Mouse (Mus musculus): ENCODE data around the gene Rasl10a. TPM values are rescaled to one million over a fixed set of nuclear protein-coding genes. Genes with fewer than 3 reads are reported as not detected.
"Not testable (repeated sequence)": the region's sequence is repeated elsewhere in the genome, so short reads cannot be mapped to it uniquely, and the experiment has no call there.

Gene Rasl10a
- polyA plus RNA-seq, 1 experiment from 2014 or later, result 1.1 TPM

DNA sequence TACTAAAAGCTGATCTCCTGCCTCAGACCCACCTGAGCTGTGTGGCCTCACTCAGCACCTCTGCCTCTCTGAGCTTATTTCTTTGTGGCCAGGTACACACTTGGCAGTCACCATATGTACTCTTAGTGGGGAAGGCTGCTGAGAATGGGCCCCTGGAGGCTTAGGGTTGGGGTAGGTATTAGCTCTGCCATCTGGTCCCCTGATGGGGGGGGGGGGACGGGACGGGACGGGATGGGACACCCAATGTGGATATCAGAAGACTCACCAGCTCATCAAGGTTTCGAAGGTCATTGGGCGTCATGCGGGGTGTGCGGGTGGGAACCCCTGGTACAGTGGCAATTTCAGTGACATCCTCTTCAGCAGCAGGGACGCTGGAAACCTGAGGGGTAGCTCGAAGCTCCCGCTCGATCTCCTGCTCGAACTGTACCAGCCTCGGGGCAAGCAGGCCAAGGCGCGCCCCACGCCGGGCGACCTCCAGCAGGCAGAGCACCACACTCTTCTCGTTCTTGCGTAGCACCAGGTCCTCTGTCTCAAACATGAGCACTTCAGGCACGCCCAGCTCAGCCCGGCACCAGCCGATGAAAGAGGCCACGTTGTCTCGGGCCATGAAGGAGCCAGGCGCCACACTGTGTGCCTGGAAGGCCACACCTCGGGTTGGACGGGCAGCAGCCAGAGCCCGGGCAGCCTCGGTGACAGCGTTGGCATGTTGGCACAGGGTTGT, 5.8 kb downstream of the Rasl10a start:
- Histone ChIP-seq H3K4me3 (ENCODE audit: low read depth, low read length) (peak overlapping the region; percentile 67), H3K27me3 (ENCODE audit: control insufficient read depth, insufficient read depth, low read length) (peaks cover 56% of the 10 kb centered on the region), H3K36me3 (ENCODE audit: control insufficient read depth, insufficient read depth, low read length) (peaks cover 7% of the 10 kb centered on the region; the same call in 1 of the 2 replicates), H3K4me2 (peak overlapping the region; percentile 82), H3K9me3 (replicated peaks; ENCODE audit: control insufficient read depth, low read length) (no peaks in the 10 kb centered on the region), H3K27ac (ENCODE audit: low read depth, low read length) (no peak overlapping the region), H3K4me1 (ENCODE audit: control insufficient read depth, insufficient read depth, low read length) (peaks cover 32% of the 10 kb centered on the region), H3K9ac (ENCODE audit: low read depth, low read length) (0 out of 2 replicates have a peak overlapping the region, but pooled peaks have one; percentile 79)
- no peak for ATAC-seq (replicated peaks; ENCODE audit: insufficient number of reproducible peaks, low FRiP score, low TSS enrichment)
- WGBS (ENCODE audit: insufficient replicate concordance), result 55% methylated on average over 31 of the region's 31 CpGs

DNA sequence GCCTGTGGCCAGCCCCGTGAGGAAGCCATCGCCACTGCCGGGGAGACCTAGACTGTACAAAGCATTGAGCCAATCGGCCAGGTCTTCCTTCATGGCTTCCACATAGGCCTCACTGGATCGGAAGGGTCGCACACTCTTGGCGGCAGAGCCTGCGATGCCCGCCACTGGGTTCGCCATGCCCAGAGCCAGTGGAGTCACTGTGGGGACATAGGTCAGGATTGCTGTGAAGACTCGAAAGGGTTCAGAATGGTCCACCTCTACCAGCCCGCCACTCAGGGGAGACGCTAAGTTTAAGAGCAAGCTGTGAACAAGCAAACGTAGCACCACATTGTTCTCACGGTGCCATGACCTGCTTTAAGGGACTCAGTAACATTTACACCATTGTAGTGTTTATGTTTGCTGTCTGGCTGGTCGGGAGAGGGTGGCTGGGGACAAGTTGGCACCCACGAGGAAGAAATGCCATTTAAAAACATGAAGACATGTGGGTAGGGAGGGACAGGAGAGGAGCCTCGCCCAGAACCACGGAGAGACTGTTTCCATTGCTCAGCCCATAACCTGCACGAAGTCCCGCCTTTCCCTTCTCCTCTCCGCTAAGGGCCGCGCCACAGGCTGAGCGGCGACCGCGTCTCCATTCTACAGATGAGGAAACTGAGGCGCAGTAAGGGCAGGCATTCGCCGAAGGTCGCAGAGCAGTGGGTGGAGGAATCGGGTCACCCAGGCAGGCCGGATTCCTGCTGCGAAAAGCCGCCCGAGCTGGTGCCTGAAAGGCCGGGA, 6.5 kb downstream of the Rasl10a start:
- Histone ChIP-seq H3K4me2 (peak overlapping the region; percentile 82), H3K9me3 (replicated peaks; ENCODE audit: control insufficient read depth, low read length) (no peaks in the 10 kb centered on the region), H3K9ac (ENCODE audit: low read depth, low read length) (peak overlapping the region; percentile 79), H3K4me1 (ENCODE audit: control insufficient read depth, insufficient read depth, low read length) (peaks cover 25% of the 10 kb centered on the region), H3K4me3 (ENCODE audit: low read depth, low read length) (peak overlapping the region; percentile 67), H3K36me3 (ENCODE audit: control insufficient read depth, insufficient read depth, low read length) (peaks cover 11% of the 10 kb centered on the region), H3K27ac (ENCODE audit: low read depth, low read length) (no peak overlapping the region), H3K27me3 (ENCODE audit: control insufficient read depth, insufficient read depth, low read length) (peaks cover 49% of the 10 kb centered on the region)
- 11% methylated on average over 38 of the region's 38 CpGs for WGBS (ENCODE audit: insufficient replicate concordance)
- no peak for ATAC-seq (replicated peaks; ENCODE audit: insufficient number of reproducible peaks, low FRiP score, low TSS enrichment)

DNA sequence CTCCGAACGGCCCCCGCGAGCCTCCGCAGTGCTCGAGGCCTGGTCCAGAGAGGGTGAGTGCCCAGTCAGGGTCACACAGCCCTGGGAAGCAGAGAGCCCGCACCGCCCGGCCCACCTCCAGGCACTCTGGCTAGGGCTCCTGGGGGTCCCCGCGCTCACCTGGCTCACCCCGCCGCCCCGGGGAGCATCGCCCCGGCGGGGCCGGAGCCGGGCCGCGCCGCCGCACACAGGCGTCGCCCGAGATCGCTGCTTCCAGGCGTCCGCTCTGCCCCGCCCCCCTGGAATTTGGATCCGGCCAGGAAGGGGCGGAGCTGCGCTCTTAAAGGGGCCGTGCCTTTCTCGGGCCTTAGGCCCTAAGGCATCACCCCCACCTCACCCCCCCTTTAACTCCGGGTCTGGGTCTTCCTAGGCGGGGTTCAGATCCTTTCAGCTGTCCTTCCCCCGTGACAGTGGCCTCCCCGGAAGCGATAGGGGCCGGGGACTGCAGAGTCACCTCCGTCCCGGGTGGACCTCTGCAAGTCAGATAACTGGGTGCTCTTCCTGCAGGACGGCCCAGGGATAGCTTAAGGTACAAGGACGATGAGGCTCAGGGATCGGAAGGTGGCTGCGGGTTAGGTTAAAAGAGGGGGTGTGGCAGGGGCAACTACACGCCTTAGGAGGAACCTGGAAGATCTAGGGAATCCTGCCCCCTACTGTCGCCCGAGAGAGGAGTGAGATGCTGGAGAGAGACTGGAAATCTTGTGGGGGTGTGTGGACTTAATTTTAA, 7.3 kb downstream of the Rasl10a start, which contains the start of gene Gas2l1:
Gene Gas2l1, minus strand, starts transcription at position 272 of the 766 bp plus-strand sequence.
- peak within 1 kb of the TSS; percentile 79 for H3K9ac ChIP-seq (ENCODE audit: low read depth, low read length)
- H3K27me3 ChIP-seq (ENCODE audit: control insufficient read depth, insufficient read depth, low read length), result peaks cover 41% of the 10 kb centered on the region
- H3K4me3 ChIP-seq (ENCODE audit: low read depth, low read length), result peak within 1 kb of the TSS; percentile 67
- H3K27ac ChIP-seq (ENCODE audit: low read depth, low read length), result peak within 1 kb of the TSS; percentile 30; the same call in 1 of the 2 replicates
- WGBS (ENCODE audit: insufficient replicate concordance), result under 1% methylated on average over 42 of the region's 50 CpGs
- peak; percentile 80 for ATAC-seq (replicated peaks; ENCODE audit: insufficient number of reproducible peaks, low FRiP score, low TSS enrichment)
- H3K4me1 ChIP-seq (ENCODE audit: control insufficient read depth, insufficient read depth, low read length), result peaks cover 25% of the 10 kb centered on the region
- no peaks in the 10 kb centered on the region for H3K9me3 ChIP-seq (replicated peaks; ENCODE audit: control insufficient read depth, low read length)
- peak within 1 kb of the TSS; percentile 82 for H3K4me2 ChIP-seq
- peaks cover 14% of the 10 kb centered on the region for H3K36me3 ChIP-seq (ENCODE audit: control insufficient read depth, insufficient read depth, low read length)

DNA sequence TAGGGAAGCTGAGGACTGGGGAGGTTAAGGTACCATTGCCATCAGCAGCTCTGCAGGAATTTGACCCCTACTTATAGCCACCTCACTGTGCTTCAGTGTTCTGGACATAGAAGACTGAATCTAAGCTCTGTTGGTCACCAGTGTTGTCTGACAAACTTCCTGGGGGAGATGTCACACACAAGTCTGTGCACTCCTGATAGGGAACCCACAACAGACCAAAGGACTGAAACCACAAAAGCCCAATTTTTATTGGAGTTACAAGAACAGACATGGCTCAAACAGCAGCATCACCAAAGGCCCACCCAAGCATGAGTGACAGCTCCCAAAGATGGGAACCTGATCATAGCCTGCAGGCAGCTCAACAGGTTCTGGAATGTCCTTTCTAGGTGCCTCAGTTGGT, 9.1 kb downstream of the Rasl10a start:
- H3K4me2 ChIP-seq, result no peak overlapping the region
- no peak for ATAC-seq (replicated peaks; ENCODE audit: insufficient number of reproducible peaks, low FRiP score, low TSS enrichment)
- no peak overlapping the region for H3K4me3 ChIP-seq (ENCODE audit: low read depth, low read length)
- H3K36me3 ChIP-seq (ENCODE audit: control insufficient read depth, insufficient read depth, low read length), result peaks cover 28% of the 10 kb centered on the region
- H3K9me3 ChIP-seq (replicated peaks; ENCODE audit: control insufficient read depth, low read length), result no peaks in the 10 kb centered on the region
- no peak overlapping the region for H3K9ac ChIP-seq (ENCODE audit: low read depth, low read length)
- peaks cover 14% of the 10 kb centered on the region for H3K4me1 ChIP-seq (ENCODE audit: control insufficient read depth, insufficient read depth, low read length)
- peaks cover 23% of the 10 kb centered on the region for H3K27me3 ChIP-seq (ENCODE audit: control insufficient read depth, insufficient read depth, low read length)
- H3K27ac ChIP-seq (ENCODE audit: low read depth, low read length), result no peak overlapping the region

DNA sequence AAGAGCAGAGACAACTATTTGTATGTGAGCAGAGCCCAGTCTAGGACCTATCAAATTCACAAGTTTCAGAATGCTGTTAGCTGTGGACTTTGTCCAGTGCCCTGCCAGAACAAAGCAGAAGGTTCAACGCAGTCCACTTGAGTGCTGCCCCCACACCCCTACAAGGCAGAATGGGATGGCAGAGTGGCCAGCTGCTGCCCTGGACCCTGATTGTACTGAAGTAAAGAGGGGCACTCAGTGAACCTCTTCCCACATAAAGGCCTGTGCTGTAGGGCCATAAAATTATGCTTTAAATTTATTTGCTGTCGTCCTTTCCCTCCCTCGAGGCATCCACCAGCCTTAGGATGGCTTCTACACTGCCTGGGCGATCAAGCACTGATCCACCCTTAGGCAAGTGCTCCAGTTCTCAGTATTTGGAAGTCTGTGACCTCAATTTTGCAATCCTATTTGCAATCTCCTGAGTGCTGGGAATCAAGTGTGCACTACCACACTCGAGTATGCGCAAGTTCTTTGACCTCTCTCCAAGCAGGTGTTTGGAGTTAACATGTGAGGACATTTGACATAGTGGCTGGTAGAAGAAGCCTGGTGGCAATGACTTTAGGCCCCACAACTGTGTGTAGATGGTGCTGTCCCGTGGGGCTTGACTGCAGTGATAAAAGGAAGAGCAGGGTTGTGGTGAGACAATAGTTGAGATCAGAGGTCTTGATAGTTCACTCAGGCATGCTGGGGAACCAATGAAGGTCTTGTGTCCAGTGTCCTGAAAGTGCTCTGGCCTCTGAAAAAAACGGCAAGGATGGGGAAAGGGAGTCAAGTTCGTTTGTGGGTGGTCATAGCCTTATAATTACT, 10.4 kb downstream of the Rasl10a start:
- Histone ChIP-seq H3K27me3 (ENCODE audit: control insufficient read depth, insufficient read depth, low read length) (peaks cover 10% of the 10 kb centered on the region), H3K4me1 (ENCODE audit: control insufficient read depth, insufficient read depth, low read length) (peaks cover 10% of the 10 kb centered on the region), H3K9me3 (replicated peaks; ENCODE audit: control insufficient read depth, low read length) (no peaks in the 10 kb centered on the region), H3K27ac (ENCODE audit: low read depth, low read length) (no peak overlapping the region), H3K36me3 (ENCODE audit: control insufficient read depth, insufficient read depth, low read length) (peaks cover 39% of the 10 kb centered on the region), H3K4me3 (ENCODE audit: low read depth, low read length) (no peak overlapping the region), H3K9ac (ENCODE audit: low read depth, low read length) (no peak overlapping the region), H3K4me2 (no peak overlapping the region)
- 85% methylated on average over 9 of the region's 9 CpGs for WGBS (ENCODE audit: insufficient replicate concordance)
- no peak for ATAC-seq (replicated peaks; ENCODE audit: insufficient number of reproducible peaks, low FRiP score, low TSS enrichment)

DNA sequence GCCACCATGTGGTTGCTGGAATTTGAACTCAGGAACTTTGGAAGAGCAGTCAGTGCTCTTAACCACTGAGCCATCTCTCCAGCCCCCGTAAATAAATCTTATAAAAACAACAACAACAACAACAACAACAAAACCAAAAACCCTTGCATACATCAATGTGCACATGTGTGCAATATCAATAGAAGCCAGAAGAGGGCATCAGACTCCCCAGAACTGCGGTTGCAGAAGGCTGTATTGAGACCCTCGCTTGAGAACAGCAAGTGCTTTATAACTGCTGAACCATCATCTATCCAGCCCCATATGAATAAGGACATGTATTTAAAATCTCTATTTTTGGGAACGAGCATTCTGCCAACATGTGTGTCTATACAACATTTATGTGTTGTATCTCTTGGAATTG, 17.0 kb downstream of the Rasl10a start:
- Histone ChIP-seq H3K27ac (ENCODE audit: low read depth, low read length) (no peak overlapping the region), H3K27me3 (ENCODE audit: control insufficient read depth, insufficient read depth, low read length) (no peaks in the 10 kb centered on the region), H3K4me3 (ENCODE audit: low read depth, low read length) (no peak overlapping the region), H3K9ac (ENCODE audit: low read depth, low read length) (no peak overlapping the region), H3K9me3 (replicated peaks; ENCODE audit: control insufficient read depth, low read length) (no peaks in the 10 kb centered on the region), H3K4me2 (no peak overlapping the region), H3K36me3 (ENCODE audit: control insufficient read depth, insufficient read depth, low read length) (peaks cover 46% of the 10 kb centered on the region), H3K4me1 (ENCODE audit: control insufficient read depth, insufficient read depth, low read length) (no peaks in the 10 kb centered on the region)
- no peak for ATAC-seq (replicated peaks; ENCODE audit: insufficient number of reproducible peaks, low FRiP score, low TSS enrichment)
- 83% methylated on average over 4 of the region's 4 CpGs for WGBS (ENCODE audit: insufficient replicate concordance)

DNA sequence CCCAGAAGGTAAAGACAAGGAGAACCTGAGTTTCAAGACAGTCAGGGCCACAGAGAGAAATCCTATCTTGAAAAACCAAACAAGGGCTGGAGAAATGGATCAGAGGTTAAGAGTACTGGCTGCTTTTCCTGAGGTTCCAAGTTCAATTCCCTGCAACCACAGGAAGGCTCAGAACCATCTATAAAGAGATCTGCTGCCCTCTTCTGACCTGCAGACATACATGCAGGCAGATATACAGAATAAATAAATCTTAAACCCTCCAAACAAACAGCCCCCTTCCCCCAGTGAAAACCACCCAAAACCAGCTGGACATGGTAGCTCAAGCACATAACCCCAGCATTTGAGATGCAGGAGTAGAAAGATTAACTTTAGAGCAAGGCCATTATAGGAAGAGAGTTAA, 17.8 kb downstream of the Rasl10a start:
- Histone ChIP-seq H3K9ac (ENCODE audit: low read depth, low read length) (no peak overlapping the region), H3K9me3 (replicated peaks; ENCODE audit: control insufficient read depth, low read length) (no peaks in the 10 kb centered on the region), H3K36me3 (ENCODE audit: control insufficient read depth, insufficient read depth, low read length) (peaks cover 45% of the 10 kb centered on the region), H3K4me2 (no peak overlapping the region), H3K4me1 (ENCODE audit: control insufficient read depth, insufficient read depth, low read length) (no peaks in the 10 kb centered on the region), H3K4me3 (ENCODE audit: low read depth, low read length) (no peak overlapping the region), H3K27me3 (ENCODE audit: control insufficient read depth, insufficient read depth, low read length) (no peaks in the 10 kb centered on the region), H3K27ac (ENCODE audit: low read depth, low read length) (no peak overlapping the region)
- no peak for ATAC-seq (replicated peaks; ENCODE audit: insufficient number of reproducible peaks, low FRiP score, low TSS enrichment)

DNA sequence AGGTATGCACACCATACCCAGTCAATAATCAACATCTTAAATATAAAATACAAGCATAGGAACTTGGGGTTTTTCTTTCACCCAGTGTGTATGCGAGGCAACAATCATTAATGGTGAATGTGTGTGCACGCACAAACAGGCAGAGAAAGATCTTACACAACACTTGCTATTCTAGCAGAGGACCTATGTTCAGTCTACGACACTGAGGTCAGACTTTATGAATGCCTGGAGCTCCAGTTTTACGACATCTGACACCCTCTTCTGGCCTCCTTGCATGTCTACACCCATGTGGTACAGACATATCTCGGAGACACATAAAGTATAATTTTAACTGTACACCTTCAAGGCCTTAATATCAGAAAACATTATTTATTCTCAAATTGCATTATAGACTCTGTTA, 18.9 kb downstream of the Rasl10a start:
- not testable (repeated sequence) for H3K4me1 ChIP-seq (ENCODE audit: control insufficient read depth, insufficient read depth, low read length); H3K4me2 ChIP-seq; H3K27me3 ChIP-seq (ENCODE audit: control insufficient read depth, insufficient read depth, low read length); H3K9me3 ChIP-seq (replicated peaks; ENCODE audit: control insufficient read depth, low read length); ATAC-seq (replicated peaks; ENCODE audit: insufficient number of reproducible peaks, low FRiP score, low TSS enrichment); H3K4me3 ChIP-seq (ENCODE audit: low read depth, low read length); H3K9ac ChIP-seq (ENCODE audit: low read depth, low read length); H3K27ac ChIP-seq (ENCODE audit: low read depth, low read length)
- H3K36me3 ChIP-seq (ENCODE audit: control insufficient read depth, insufficient read depth, low read length), result peaks cover 35% of the 10 kb centered on the region
- 96% methylated on average over 4 of the region's 5 CpGs for WGBS (ENCODE audit: insufficient replicate concordance)
